Mouse (Mus musculus) adrenal gland, postnatal 10 days (tissue): ENCODE measurements around the gene Dph6. TPM values are rescaled to one million over a fixed set of nuclear protein-coding genes. Genes with fewer than 3 reads are reported as not detected.

Experiments
- DNase-seq: peaks from one replicate; pipeline ENCODE4 v3.0.0; 2021; ENCODE audit warnings: mixed read lengths
- total RNA-seq, 2 experiments: library from RNA; stranded (reverse); gene quantifications; 2 replicates each; pipeline ENCODE4 v1.2.3; 2021

The Dph6 gene
- total RNA-seq, 2 experiments from 2014 or later, result 14.1 to 18.1 TPM

DNA sequence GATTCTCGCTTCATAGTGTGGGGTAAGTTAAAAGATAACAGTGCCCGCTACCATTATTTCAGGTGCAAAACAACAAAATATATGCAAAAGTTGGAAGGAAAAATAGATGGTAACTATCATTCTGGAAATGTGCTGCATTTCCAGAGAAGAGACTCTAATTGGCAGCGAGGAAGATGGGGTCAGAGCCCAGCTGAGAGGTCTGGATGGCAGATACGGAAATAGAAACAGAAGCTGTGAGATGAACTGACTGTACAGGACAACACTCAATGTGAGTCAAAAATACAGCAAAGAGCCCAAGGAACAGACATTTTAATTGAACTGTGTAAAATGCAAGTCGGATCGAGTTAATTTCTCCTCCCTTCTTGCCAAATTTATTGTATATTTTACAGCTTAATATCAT is 114.3 kb downstream of the Dph6 start:
- DNase-seq, result no peak

DNA sequence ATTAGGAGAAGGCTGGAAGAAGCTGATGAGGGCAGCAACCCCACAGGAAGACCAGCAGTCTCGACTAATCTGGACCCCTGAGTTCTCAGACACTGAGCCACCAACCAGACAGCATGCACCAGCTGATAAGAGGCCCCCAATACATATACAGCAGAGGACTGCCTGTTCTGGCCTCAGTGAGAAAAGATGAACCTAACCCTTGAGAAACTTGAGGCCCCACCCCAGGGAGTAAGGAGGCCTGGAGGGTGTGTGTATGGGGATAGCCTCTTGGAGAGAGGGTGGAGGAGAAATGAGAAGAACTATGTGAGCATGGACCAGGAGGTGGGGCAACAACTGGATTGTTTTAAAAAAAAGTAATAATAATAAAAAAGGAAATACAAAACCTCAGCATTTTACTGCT is 118.7 kb downstream of the Dph6 start:
- no peak for DNase-seq

DNA sequence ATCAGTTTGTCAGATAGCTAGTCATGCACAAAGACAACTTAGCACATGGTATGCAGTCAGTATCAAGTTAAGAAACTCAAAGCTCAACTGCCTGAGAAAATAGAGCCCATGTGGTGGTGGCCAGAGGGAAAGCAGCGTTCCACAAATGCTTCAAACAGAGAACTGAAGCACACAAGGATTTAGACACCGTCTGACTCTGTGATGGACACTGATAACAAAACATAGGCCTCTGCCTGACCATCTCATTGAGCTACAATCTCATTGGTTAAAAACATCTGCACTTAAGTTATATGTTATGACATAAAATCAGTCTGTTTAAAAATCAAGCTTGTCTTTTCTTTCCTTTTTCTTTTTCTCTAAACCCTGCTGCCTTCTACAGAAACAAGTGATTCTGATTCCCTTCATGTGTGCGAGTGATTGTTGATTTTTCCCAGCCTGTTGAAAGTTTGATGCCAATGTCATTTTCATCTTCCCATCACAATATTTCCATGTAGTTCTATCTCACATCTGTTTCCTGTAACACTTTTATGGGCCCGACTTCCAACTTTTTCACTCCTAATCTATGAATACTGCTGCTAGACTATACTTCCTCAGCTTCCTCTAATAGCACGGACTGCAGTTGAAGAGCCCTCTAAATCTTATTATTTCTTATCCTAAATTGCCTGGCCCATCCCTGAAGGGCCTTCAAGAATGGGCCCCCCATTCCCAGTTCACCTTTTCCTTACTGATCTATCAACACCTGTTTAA is 123.6 kb downstream of the Dph6 start:
- DNase-seq, result no peak

DNA sequence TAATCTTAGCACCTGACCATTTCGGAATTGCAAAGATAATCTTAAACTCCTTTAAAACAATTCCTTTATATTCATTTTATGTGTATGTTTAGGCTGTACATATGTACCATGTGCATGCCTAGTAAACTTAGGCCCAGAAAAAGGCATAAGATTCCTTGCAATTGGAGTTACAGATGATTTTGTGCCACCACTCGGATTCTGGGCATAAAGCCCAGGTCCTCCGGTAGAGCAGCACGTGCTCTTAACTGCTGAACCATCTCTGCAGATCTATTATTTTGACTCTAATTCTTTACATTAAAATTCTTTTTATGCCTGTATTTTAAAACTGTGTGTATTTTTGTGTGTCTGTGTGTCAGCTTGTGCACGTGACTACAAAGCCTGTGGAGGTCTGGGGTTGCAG is 134.3 kb downstream of the Dph6 start:
- no peak for DNase-seq

DNA sequence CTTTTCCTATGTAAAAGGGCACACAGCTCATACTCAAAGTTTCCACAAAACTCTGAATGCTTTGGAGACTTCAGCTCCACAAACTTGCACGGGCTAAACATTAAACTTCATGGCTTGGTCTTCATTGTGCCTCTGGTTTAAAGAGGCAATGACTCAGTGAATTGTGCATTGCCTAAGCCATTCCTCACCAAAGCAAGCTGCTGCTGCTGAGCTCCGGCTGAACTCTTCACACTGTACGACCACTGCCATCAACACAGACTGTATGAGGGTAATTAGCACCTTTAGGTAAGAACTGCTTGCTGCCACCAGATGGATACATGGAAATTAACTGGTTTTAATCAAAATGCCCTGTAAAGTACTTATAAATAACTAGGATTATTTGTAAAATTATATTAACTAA is 134.9 kb downstream of the Dph6 start:
- no peak for DNase-seq

DNA sequence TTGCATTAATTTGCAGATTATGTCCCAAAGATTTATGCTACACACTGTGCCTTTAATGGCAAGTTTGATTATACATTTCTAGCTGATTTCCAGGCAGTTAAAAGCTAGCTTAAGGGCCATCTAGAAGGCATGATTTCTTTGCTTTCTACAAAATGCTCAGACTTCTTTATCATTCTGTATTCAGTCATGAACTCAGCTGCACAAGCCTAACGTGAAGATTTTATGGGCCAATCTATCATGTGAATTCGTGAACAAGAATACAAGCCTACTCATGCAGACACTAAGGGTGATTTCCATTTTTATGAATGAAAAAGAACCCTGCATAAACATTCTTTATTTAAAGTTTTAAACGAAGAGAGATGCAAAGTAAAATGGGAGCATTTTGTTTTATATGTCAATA is 162.4 kb downstream of the Dph6 start:
- DNase-seq, result no peak

DNA sequence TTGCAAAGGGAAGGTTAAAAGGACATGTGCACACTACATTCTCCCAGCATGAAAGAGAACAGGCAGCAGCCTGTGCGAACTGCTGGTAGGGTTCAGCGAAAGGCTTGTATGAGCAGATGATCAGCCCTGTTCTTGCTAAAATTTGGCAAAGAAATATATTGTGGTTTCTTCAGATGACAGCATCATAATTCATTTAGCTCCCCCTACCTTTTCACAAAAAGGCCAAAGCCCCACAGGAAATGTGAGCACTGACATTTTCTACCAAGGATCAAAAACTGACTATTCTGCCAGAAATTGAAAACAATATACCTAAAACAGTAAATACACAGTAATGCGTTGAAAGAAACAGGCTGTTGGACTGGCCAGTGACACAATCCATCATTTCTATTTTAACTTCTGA is 162.9 kb downstream of the Dph6 start:
- DNase-seq, result no peak

DNA sequence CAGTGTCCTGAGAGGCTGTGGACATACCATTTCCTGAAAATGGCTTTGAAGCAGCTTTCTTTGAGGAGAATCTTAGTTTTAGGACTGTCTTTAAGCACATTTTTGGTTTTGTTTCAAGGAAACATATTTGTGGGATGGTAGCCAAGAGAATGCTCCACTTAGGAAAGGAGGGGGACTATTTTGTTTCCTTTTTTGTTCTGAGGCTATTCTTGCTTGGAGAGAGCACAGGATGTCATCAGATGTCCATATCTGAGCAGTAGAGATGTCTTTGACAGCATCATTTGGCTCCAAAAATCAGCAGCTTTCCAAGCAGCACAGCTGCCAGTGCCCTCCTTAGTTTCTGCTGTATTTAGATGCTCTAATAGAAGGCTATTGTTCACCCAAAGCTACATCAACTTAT is 167.8 kb downstream of the Dph6 start:
- DNase-seq, result no peak
